7 mouse cellular contexts compared by ENCODE assay signal in the genomic region with DNA sequence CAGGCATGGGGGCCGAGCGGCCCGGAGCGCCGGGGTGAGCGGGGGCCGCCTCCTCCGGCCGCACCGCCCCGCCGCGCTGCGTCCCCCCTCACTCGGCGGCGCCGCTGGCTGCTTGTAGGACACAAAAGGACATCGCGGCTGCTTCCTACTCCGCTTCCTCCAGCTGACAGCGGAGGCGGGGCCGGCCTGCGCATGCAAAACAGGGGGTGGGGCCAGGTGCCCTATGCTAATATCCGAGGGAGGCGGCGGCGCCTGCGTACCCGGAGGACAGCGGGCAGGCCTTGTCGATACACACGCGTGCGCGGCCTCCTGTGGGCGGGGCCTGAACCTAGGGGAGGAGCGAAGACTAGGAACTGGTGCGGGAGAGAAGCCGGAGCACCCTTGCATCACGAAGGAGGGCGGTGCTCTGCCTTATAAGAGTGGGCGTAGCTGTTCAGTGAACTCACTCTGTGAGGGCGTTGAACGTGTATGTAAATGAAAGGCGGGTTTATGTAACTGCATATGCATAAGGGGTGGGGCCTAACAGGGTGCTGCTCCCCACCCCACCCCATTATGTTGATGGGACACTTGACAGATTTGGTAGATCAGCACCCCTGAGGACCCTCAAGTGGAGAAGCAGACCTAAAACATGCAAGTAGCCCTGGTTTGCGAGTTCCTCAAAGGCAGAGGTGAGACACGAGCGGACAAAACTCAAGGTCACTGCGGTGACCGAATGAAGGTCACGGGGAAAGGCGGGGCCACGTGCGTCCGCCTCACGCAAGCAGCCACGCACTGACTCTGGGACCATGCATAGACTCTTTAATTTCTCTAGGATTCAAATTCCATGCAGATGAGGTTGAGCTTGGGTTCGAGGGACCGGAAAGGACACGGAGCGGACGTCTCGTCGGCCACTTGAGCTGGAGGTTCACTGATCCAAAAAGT. TPM values are rescaled to one million over a fixed set of nuclear protein-coding genes. Genes with fewer than 3 reads are reported as not detected.
DNase-seq lines count a peak whose midpoint lies in the region; ATAC-seq lines count a peak whose summit lies in the region.

A gene (minus strand): TSS at position 167 of the 921 bp plus-strand sequence.

- peak within 1 kb of the TSS; percentile 67 for H3K9ac ChIP-seq in embryonic facial prominence, embryonic 11.5 days (replicated peaks; ENCODE audit: low read length)
- H3K9ac ChIP-seq in midbrain, embryonic 13.5 days (replicated peaks): peak within 1 kb of the TSS; percentile 86

- peaks cover 10% of the 10 kb centered on the region; the same call in 1 of the 2 replicates for H3K4me1 ChIP-seq in embryonic facial prominence, embryonic 11.5 days (ENCODE audit: control insufficient read depth, insufficient read depth, low read length)
- peaks cover 45% of the 10 kb centered on the region for H3K4me1 ChIP-seq in limb, embryonic 10.5 days
- peaks cover 47% of the 10 kb centered on the region for H3K4me1 ChIP-seq in midbrain, embryonic 13.5 days (replicated peaks)

- peak; percentile 90 for ATAC-seq in embryonic facial prominence, embryonic 11.5 days (replicated peaks; ENCODE audit: insufficient number of reproducible peaks, low FRiP score, low TSS enrichment, low read depth)
- peak; percentile 87 for ATAC-seq in granulocyte monocyte progenitor cell, adult 5-6 weeks (replicated peaks; ENCODE audit: poor library complexity, severe bottlenecking)
- ATAC-seq in midbrain, embryonic 13.5 days: peak; percentile 94

- peak within 1 kb of the TSS; percentile 66 for H3K4me3 ChIP-seq in embryonic facial prominence, embryonic 11.5 days (ENCODE audit: low read depth, low read length)
- peak within 1 kb of the TSS; percentile 82 for H3K4me3 ChIP-seq in limb, embryonic 10.5 days
- H3K4me3 ChIP-seq in midbrain, embryonic 13.5 days (replicated peaks): peak within 1 kb of the TSS; percentile 77

- peaks cover 34% of the 10 kb centered on the region for H3K27me3 ChIP-seq in embryonic facial prominence, embryonic 11.5 days (ENCODE audit: control insufficient read depth, insufficient read depth, low read length)
- peaks cover 48% of the 10 kb centered on the region for H3K27me3 ChIP-seq in limb, embryonic 10.5 days (ENCODE audit: low read depth, poor library complexity, severe bottlenecking)
- H3K27me3 ChIP-seq in midbrain, embryonic 13.5 days: peaks cover 45% of the 10 kb centered on the region

- peaks cover 3% of the 10 kb centered on the region; the same call in 1 of the 2 replicates for H3K9me3 ChIP-seq in embryonic facial prominence, embryonic 11.5 days (replicated peaks; ENCODE audit: control insufficient read depth, low read length)
- H3K9me3 ChIP-seq in limb, embryonic 10.5 days (replicated peaks): 0 out of 2 replicates have a peak, but pooled peaks cover 3% of the 10 kb centered on the region
- no peaks in the 10 kb centered on the region for H3K9me3 ChIP-seq in midbrain, embryonic 13.5 days

- under 1% methylated on average over 63 of the region's 66 CpGs for WGBS in embryonic facial prominence, embryonic 11.5 days
- WGBS in limb, embryonic 10.5 days: under 1% methylated on average over 66 of the region's 66 CpGs
- under 1% methylated on average over 57 of the region's 66 CpGs for WGBS in midbrain, embryonic 13.5 days

- H3K27ac ChIP-seq in embryonic facial prominence, embryonic 11.5 days (replicated peaks; ENCODE audit: low read depth, low read length): peak within 1 kb of the TSS; percentile 60
- peak within 1 kb of the TSS; percentile 89 for H3K27ac ChIP-seq in limb, embryonic 10.5 days
- peak within 1 kb of the TSS; percentile 91 for H3K27ac ChIP-seq in midbrain, embryonic 13.5 days

- peak within 1 kb of the TSS; percentile 88 for H3K4me2 ChIP-seq in embryonic facial prominence, embryonic 11.5 days (ENCODE audit: low read depth, low read length)
- H3K4me2 ChIP-seq in midbrain, embryonic 13.5 days (replicated peaks): peak within 1 kb of the TSS; percentile 79

- H3K36me3 ChIP-seq in embryonic facial prominence, embryonic 11.5 days (replicated peaks; ENCODE audit: control insufficient read depth, insufficient read depth, low read depth, low read length): no peaks in the 10 kb centered on the region
- H3K36me3 ChIP-seq in limb, embryonic 10.5 days: no peaks in the 10 kb centered on the region
- no peaks in the 10 kb centered on the region; the same call in 1 of the 2 replicates for H3K36me3 ChIP-seq in midbrain, embryonic 13.5 days

- DNase-seq in adrenal gland, postnatal 14 days: peak; percentile 100
- DNase-seq in embryonic facial prominence, embryonic 11.5 days (ENCODE audit: low spot score): peak; percentile 100
- DNase-seq in kidney, adult 11 months: peak; percentile 100
- peak; percentile 100 for DNase-seq in limb, embryonic 10.5 days (ENCODE audit: low spot score)
- DNase-seq in spleen, adult 12 weeks (ENCODE audit: low spot score): peak; percentile 100

RNA-seq across cellular contexts. Expression of the gene that starts here (rescaled TPM):
- total RNA-seq in adrenal gland, postnatal 14 days (2021): 63.2 and 67.0 TPM in 2 replicates
- polyA plus RNA-seq in embryonic facial prominence, embryonic 11.5 days (2014; fragmentation: Nextera tagmentation; extraction: Ambion mirVana): 2.7 and 3.3 TPM in 2 replicates
- 10.7 and 29.3 TPM in 2 replicates for total RNA-seq in granulocyte monocyte progenitor cell, adult 5-6 weeks (2014; fragmentation: Nextera tagmentation)
- total RNA-seq in granulocyte monocyte progenitor cell, adult 5-6 weeks (2017): 15.5 and 18.6 TPM in 2 replicates
- polyA plus RNA-seq in limb, embryonic 10.5 days (2016; fragmentation: Nextera tagmentation; extraction: Ambion mirVana): 6.2 and 7.0 TPM in 2 replicates
- 14.5 and 18.3 TPM in 2 replicates for polyA plus RNA-seq in midbrain, embryonic 13.5 days (2015; fragmentation: Nextera tagmentation; extraction: Ambion mirVana)

Comparison
In these comparisons a context has a peak if more than half of its experiments do, and no peak if none do; other contexts are left out.
1. Peak in every context shown above with its lines: DNase-seq, ATAC-seq, H3K4me3 ChIP-seq and H3K27ac ChIP-seq.